Mouse (Mus musculus) midbrain, embryonic 15.5 days (tissue): ENCODE data around the gene Ptprcap. TPM values are rescaled to one million over a fixed set of nuclear protein-coding genes. Genes with fewer than 3 reads are reported as not detected.

Experiments used
- ATAC-seq: fragments of 200-750 bp; cut with Nextera tagmentation; replicated peaks from 2 replicates; pipeline ENCODE4 v1.8.0; 2017; ENCODE audit warnings: moderate TSS enrichment
- H3K27ac ChIP-seq: fragments of 300-500 bp; sonication (generic); 2 replicates; pipeline ENCODE4 v1.5.1; 2015; ENCODE audit warnings: mild to moderate bottlenecking, inconsistent platforms
- H3K27me3 ChIP-seq: fragments of 300-500 bp; sonication (generic); replicated peaks from 2 replicates; pipeline ENCODE4 v1.6.1; 2015; ENCODE audit warnings: inconsistent platforms
- H3K36me3 ChIP-seq: fragments of 300-500 bp; sonication (generic); replicated peaks from 2 replicates; pipeline ENCODE4 v1.6.1; 2015; ENCODE audit warnings: inconsistent platforms
- H3K4me1 ChIP-seq: fragments of 300-500 bp; sonication (generic); 2 replicates; pipeline ENCODE4 v1.6.1; 2015; ENCODE audit warnings: inconsistent platforms
- H3K4me2 ChIP-seq: fragments of 300-500 bp; sonication (generic); 2 replicates; pipeline ENCODE4 v1.6.1; 2015; ENCODE audit warnings: inconsistent platforms, mild to moderate bottlenecking, moderate library complexity
- H3K4me3 ChIP-seq: fragments of 300-500 bp; sonication (generic); 2 replicates; pipeline ENCODE4 v1.5.1; 2015; ENCODE audit warnings: mild to moderate bottlenecking, inconsistent platforms
- H3K9ac ChIP-seq: fragments of 300-500 bp; sonication (generic); 2 replicates; pipeline ENCODE4 v1.6.1; 2015; ENCODE audit warnings: mild to moderate bottlenecking, inconsistent platforms
- H3K9me3 ChIP-seq: fragments of 300-500 bp; sonication (generic); 2 replicates; pipeline ENCODE4 v1.6.1; 2016; ENCODE audit warnings: inconsistent platforms
- WGBS: fragments of 180-500 bp; shearing (Covaris S2); methylation state at CpG from one replicate; pipeline ENCODE4 v1.1.7; 2015; ENCODE audit warnings: mixed read lengths; 5-methylcytosine and 5-hydroxymethylcytosine counted together
- polyA plus RNA-seq: library from polyadenylated mRNA; unstranded; fragments of >200 nt; fragmentation: Nextera tagmentation; extraction: Ambion mirVana; gene quantifications from 2 replicates; pipeline ENCODE4 v1.2.1, GENCODE M21; 2015

The Ptprcap gene
- polyA plus RNA-seq, 1 experiment from 2014 or later: 0.96 TPM

DNA sequence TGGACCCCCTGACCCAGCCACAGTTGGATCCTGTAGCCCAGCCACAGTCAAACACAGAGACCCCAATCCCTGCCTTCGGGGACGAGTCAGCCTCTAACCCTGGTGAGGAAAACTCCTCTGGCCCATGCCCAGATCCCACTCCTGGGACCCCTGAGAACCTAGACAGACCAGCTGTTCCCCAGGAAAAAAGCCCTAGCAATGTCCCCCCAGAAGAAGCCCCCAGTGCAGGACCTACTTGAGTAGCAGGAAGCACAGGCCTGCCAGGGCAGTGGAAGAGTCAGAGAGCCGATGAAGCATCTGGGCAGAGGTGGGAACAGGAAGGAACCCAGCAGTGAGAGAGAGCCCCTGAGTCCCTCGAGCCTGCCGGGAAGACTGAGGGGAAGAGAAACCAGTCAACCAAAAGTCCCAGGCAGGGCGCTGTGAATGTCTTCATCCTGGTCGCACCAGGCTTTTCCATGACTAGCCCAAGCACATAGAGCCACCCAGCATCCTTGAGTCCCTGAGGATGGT lies 9.6 kb upstream of the Ptprcap start, which contains the start of gene Cabp4:
Gene Cabp4, minus strand, starts transcription at position 275 of the 510 bp plus-strand sequence.
- Histone ChIP-seq H3K36me3 (no peaks in the 10 kb centered on the region), H3K27ac (no peak within 1 kb of the TSS), H3K27me3 (no peaks in the 10 kb centered on the region), H3K9me3 (no peaks in the 10 kb centered on the region), H3K4me3 (no peak within 1 kb of the TSS), H3K4me2 (no peak within 1 kb of the TSS), H3K4me1 (peaks cover 11% of the 10 kb centered on the region), H3K9ac (no peak within 1 kb of the TSS)
- no peak for ATAC-seq
- 83% methylated on average over 7 of the region's 7 CpGs for WGBS

DNA sequence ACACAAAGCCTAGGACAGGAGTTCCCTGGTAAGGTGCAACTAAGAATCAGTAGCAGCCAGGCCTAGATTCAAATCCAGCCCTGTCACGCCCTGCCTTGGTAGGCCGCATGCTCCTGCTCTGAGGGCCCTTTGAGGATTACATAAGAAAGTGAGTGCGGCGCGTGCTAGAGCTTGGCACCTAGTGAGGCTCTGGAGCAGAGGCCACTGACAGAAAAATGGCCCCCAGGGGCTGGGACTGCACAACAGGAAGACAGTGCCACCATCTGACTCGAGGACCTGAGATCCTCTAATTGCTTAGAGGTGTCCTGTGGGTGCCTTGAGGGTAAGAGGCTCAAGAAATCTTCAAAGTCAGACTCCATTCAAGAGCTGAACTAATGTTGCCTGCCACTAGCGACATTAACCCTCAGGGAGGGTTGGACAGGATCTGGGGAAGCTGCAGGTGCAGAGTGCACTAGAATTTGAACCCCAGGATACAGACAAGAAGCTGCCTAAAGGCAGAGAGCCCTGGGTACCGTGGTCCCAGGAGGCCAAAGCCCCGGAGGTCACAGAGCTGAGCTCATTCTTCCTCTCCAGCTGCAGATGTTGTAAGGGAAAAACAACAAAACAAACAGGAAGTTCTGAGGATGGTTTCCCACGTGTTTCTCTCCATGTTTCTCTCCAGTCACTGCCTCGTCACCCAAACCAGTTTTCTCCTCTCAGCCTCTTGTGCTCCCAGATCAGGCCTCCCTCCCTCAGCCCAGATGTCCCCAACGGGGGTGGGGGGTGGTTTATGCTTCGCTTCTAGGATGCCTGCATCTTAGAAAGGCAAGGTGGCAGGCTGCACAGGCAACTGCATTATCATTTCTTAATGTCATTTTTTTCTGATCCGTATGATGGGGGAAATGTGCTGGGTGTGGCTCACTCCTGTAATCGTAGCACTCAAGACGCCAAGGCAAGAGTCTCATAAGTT lies 8.6 kb upstream of the Ptprcap start:
- Histone ChIP-seq H3K4me1 (peaks cover 19% of the 10 kb centered on the region), H3K4me3 (no peak overlapping the region), H3K9ac (no peak overlapping the region), H3K36me3 (no peaks in the 10 kb centered on the region), H3K27ac (no peak overlapping the region), H3K27me3 (no peaks in the 10 kb centered on the region), H3K9me3 (no peaks in the 10 kb centered on the region), H3K4me2 (no peak overlapping the region)
- no peak for ATAC-seq
- WGBS: 83% methylated on average over 16 of the region's 16 CpGs

DNA sequence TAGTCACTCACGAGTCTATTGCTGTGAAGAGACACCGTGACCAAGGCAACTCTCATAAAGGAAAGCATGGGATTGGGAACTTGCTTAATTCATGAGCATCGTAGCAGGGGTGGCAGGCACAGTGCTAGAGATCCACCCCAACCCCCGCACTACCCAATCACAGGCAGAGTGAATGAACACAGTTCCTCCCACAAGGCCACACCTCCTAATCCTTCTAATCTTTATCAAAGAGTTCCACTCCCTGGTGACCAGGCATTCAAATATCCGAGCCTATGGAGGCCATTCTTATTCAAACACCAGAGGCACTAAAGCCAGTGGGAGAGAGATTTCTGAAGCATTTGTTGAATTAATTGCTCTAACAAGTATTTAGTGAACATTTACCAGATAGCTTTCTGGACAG lies 7.5 kb upstream of the Ptprcap start:
- peaks cover 22% of the 10 kb centered on the region for H3K4me1 ChIP-seq
- no peaks in the 10 kb centered on the region for H3K27me3 ChIP-seq
- no peak overlapping the region for H3K27ac ChIP-seq
- 75% methylated on average over 5 of the region's 5 CpGs for WGBS
- H3K4me3 ChIP-seq: no peak overlapping the region
- 0 out of 2 replicates have a peak, but pooled peaks cover 2% of the 10 kb centered on the region for H3K36me3 ChIP-seq
- H3K9ac ChIP-seq: no peak overlapping the region
- no peak for ATAC-seq
- H3K4me2 ChIP-seq: no peak overlapping the region
- no peaks in the 10 kb centered on the region for H3K9me3 ChIP-seq

DNA sequence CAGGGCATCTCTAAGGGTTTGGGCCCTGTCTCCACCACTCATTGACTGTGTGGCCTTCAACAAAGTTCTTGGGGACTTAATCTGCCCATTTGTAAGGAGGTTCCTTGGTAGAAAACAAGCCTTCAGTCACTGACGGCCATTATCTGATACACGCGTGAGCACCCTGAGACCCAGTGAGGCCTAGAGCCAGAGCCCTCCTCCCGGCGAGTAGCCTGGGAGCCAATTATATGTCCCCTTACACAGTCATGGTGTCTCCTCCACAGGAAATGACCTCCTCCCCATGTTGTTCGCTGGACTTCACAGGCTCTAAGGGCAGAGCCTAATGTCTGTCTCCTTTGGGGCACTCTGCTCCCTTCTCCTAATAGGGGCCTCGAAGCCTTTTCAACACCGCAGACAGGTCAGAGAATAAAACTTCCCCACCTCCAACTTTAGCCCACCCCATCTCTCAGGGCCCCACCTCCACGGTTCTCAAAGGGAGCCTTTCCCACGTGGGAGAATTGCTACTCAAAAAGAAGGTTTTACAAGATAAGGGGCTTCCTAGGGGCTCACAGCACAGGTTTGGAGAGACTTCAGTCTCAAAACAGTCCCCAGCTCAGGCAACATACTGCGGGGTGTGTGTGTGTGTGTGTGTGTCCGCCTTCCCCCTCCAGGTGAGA lies 6.9 kb upstream of the Ptprcap start:
- Histone ChIP-seq H3K4me3 (no peak overlapping the region), H3K4me2 (no peak overlapping the region), H3K27me3 (no peaks in the 10 kb centered on the region), H3K9me3 (no peaks in the 10 kb centered on the region), H3K36me3 (0 out of 2 replicates have a peak, but pooled peaks cover 7% of the 10 kb centered on the region), H3K4me1 (peaks cover 22% of the 10 kb centered on the region), H3K27ac (no peak overlapping the region), H3K9ac (no peak overlapping the region)
- ATAC-seq: no peak
- WGBS: 56% methylated on average over 12 of the region's 12 CpGs

DNA sequence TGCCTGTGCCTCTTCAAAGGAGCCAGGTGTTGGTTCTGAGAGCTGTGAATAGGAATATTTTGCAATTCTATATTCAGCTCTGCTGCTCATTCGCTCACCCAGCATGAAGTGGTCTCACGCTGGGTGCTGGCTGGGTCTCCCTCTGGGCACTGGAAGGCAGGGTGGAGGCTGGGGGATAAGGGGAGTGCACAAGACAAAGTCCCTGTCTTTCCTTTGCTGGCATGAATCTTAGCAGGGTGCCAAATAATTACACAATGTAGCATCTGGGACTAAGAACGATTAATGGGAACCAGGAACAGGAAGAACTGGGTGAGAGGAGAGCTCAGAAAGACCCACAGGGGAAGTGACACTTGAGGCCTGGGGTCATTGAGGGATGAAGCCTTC lies 6.4 kb upstream of the Ptprcap start:
- Histone ChIP-seq H3K9ac (no peak overlapping the region), H3K9me3 (no peaks in the 10 kb centered on the region), H3K4me1 (peaks cover 22% of the 10 kb centered on the region), H3K27ac (no peak overlapping the region), H3K27me3 (no peaks in the 10 kb centered on the region), H3K36me3 (0 out of 2 replicates have a peak, but pooled peaks cover 7% of the 10 kb centered on the region), H3K4me3 (no peak overlapping the region), H3K4me2 (no peak overlapping the region)
- 42% methylated on average over 3 of the region's 3 CpGs for WGBS
- ATAC-seq: no peak

DNA sequence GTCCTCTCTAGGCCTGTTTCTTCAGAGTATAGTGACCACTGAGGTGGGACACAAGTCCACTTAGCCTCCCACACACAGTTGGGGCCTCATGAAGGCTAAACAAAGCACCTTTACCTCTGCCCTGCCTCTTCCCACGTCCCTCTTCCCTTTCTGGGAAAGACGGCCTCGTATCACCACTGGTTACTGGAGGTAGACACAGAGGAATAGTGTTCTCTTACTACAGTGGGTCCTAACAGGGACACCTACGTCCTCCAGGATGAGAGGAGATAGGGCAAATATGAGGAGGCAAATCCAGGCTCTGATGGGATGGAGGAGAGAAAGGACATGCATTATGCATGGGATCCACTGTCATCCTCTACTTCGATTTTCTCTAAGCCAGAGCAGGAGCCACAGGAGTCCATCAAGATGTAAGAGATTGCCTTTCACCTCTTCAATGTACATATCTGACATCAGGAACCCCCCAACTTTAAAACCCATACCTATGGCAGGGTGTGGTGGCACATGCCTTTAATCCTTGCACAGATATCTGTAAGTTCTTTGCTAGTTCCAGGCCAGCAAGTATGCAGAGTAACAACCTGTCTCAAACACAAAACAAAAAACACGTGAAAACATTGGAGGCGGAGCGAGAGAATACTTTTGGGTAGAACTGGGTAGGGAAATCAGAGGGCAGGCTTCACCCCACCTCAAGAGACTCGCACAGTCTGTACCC lies 5.5 kb upstream of the Ptprcap start:
- Histone ChIP-seq H3K27me3 (no peaks in the 10 kb centered on the region), H3K4me2 (peak overlapping the region; percentile 77), H3K4me3 (peak overlapping the region; percentile 93), H3K9me3 (no peaks in the 10 kb centered on the region), H3K27ac (peak overlapping the region; percentile 75), H3K9ac (peak overlapping the region; percentile 91), H3K4me1 (peaks cover 22% of the 10 kb centered on the region), H3K36me3 (0 out of 2 replicates have a peak, but pooled peaks cover 7% of the 10 kb centered on the region)
- ATAC-seq: peak; percentile 26; the same call in 1 of the 2 replicates
- WGBS: 30% methylated on average over 9 of the region's 9 CpGs

DNA sequence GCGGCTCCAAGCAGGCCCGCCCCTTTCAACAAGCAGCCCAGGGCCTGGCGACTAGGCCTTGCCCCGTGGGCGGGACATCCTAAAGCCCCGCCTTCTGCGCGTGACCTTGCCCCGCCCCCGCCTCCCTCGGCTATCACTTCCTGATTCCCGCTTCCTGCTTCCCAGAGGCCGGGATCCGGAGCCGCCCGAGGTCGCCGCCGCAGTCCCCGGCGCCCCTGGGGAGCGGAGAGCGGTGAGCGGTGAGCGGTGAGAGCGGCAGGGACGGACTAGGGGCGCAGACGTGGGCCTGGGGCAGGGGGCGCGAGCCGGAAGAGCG lies 5.0 kb upstream of the Ptprcap start, which contains the start of gene Coro1b:
Gene Coro1b, plus strand, starts transcription at position 129 of the 316 bp plus-strand sequence.
- H3K9me3 ChIP-seq: no peaks in the 10 kb centered on the region
- 0 out of 2 replicates have a peak, but pooled peaks cover 7% of the 10 kb centered on the region for H3K36me3 ChIP-seq
- H3K4me1 ChIP-seq: peaks cover 22% of the 10 kb centered on the region
- peak within 1 kb of the TSS; percentile 75 for H3K27ac ChIP-seq
- WGBS: under 1% methylated on average over 32 of the region's 33 CpGs
- peak within 1 kb of the TSS; percentile 93 for H3K4me3 ChIP-seq
- no peaks in the 10 kb centered on the region for H3K27me3 ChIP-seq
- ATAC-seq: peak; percentile 93
- H3K4me2 ChIP-seq: peak within 1 kb of the TSS; percentile 77
- peak within 1 kb of the TSS; percentile 91 for H3K9ac ChIP-seq

DNA sequence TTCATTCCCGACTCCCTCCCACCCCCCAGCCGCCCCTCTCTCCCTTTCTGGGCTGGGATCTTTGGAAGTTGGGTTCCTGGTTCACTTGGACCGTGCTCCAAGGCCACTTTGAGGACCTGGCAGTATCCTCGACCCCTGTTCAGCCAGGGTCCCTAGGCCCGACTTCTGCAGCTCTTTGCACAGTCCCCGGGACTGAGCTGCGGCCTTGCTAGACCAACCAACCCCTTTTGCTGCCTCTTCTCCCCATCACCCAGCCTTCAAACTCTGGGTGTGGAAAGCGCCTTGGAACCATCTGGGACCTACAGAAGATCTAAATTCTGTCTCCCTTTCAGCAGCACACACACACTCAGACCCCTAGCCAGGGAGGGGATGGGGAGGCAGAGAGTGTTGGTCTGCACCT lies 4.6 kb upstream of the Ptprcap start:
- peak; percentile 46; the same call in 1 of the 2 replicates for ATAC-seq
- Histone ChIP-seq H3K36me3 (0 out of 2 replicates have a peak, but pooled peaks cover 7% of the 10 kb centered on the region), H3K4me1 (peaks cover 22% of the 10 kb centered on the region), H3K4me3 (peak overlapping the region; percentile 93), H3K4me2 (peak overlapping the region; percentile 77), H3K27ac (peak overlapping the region; percentile 75), H3K9ac (peak overlapping the region; percentile 91), H3K9me3 (no peaks in the 10 kb centered on the region), H3K27me3 (no peaks in the 10 kb centered on the region)
- 3% methylated on average over 7 of the region's 8 CpGs for WGBS

DNA sequence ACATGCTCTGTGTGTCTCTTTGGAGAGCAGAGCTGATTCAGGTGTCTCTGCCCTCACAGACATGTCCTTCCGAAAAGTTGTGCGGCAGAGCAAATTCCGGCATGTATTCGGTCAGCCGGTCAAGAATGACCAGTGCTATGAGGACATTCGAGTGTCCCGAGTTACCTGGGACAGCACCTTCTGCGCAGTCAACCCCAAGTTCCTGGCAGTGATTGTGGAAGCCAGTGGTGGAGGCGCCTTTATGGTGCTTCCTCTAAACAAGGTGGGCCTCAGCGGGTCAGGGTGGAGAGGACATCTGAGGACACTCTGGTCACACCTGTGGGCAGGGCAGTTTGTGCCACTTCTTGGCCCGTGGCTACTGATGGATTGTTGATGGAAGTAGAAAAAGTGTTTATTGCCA lies 4.1 kb upstream of the Ptprcap start:
- H3K27ac ChIP-seq: no peak overlapping the region; the same call in 1 of the 2 replicates
- peaks cover 22% of the 10 kb centered on the region for H3K4me1 ChIP-seq
- 0 out of 2 replicates have a peak, but pooled peaks cover 7% of the 10 kb centered on the region for H3K36me3 ChIP-seq
- H3K9ac ChIP-seq: peak overlapping the region; percentile 91
- no peaks in the 10 kb centered on the region for H3K27me3 ChIP-seq
- H3K4me3 ChIP-seq: peak overlapping the region; percentile 93
- no peaks in the 10 kb centered on the region for H3K9me3 ChIP-seq
- peak overlapping the region; percentile 77 for H3K4me2 ChIP-seq
- 93% methylated on average over 11 of the region's 11 CpGs for WGBS
- no peak for ATAC-seq

DNA sequence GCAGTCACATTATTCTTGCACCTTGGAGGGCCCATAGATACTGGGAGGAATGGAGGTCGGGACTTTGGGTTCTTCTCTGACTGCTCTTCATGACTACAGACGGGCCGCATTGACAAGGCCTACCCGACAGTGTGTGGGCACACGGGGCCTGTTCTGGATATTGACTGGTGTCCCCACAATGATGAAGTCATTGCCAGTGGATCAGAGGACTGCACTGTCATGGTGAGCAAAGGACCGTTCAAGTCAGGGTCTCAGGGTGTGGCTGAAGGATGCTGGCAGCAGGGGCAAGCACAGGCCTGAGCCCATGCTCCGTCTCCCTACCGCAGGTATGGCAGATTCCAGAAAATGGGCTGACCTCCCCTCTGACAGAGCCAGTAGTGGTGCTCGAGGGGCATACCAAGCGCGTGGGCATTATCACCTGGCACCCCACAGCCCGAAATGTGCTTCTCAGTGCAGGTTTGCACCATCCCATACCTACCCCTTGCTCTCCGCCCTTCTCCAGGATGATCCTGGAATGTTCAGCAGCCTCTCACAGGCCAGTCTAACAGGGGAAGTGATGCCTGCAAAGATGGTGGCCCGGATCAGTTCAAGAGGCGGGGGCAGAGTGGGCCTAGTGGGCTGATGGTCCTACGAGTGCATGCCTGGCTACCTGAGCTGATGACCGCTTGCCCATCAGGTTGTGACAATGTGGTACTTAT lies 3.5 kb upstream of the Ptprcap start:
- no peak for ATAC-seq

More for the DNA sequence above, 3.5 kb upstream of the Ptprcap start:
- H3K4me1 ChIP-seq: peaks cover 22% of the 10 kb centered on the region
- H3K4me3 ChIP-seq: no peak overlapping the region
- no peak overlapping the region for H3K27ac ChIP-seq
- no peaks in the 10 kb centered on the region for H3K27me3 ChIP-seq
- 0 out of 2 replicates have a peak, but pooled peaks cover 7% of the 10 kb centered on the region for H3K36me3 ChIP-seq
- no peak overlapping the region for H3K9ac ChIP-seq
- H3K9me3 ChIP-seq: no peaks in the 10 kb centered on the region
- 94% methylated on average over 17 of the region's 17 CpGs for WGBS
- no peak overlapping the region; the same call in 1 of the 2 replicates for H3K4me2 ChIP-seq
